Mouse (Mus musculus) intestine, embryonic 15.5 days (tissue): ENCODE measurements around the gene Sorl1. TPM values are rescaled to one million over a fixed set of nuclear protein-coding genes. Genes with fewer than 3 reads are reported as not detected.
A peak's percentile ranks its signal among the peaks of the same experiment; 100 is the strongest.

ENCODE experiments used
- ATAC-seq: fragments of 200-750 bp; cut with Nextera tagmentation; 2 replicates; pipeline ENCODE4 v1.8.0; 2017; ENCODE audit warnings: moderate TSS enrichment, moderate library complexity
- H3K27ac ChIP-seq: fragments of 300-500 bp; sonication (generic); 2 replicates; pipeline ENCODE4 v1.5.1; 2015; ENCODE audit warnings: mild to moderate bottlenecking, inconsistent platforms
- H3K27me3 ChIP-seq: fragments of 300-500 bp; sonication (generic); replicated peaks from 2 replicates; pipeline ENCODE4 v1.6.1; 2015; ENCODE audit warnings: inconsistent platforms
- H3K36me3 ChIP-seq: fragments of 300-500 bp; sonication (generic); 2 replicates; pipeline ENCODE4 v1.6.1; 2015; ENCODE audit warnings: inconsistent platforms
- H3K4me1 ChIP-seq: fragments of 300-500 bp; sonication (generic); replicated peaks from 2 replicates; pipeline ENCODE4 v1.6.1; 2015; ENCODE audit warnings: inconsistent platforms
- H3K4me2 ChIP-seq: fragments of 300-500 bp; sonication (generic); replicated peaks from 2 replicates; pipeline ENCODE4 v1.6.1; 2015; ENCODE audit warnings: mild to moderate bottlenecking, inconsistent platforms
- H3K4me3 ChIP-seq: fragments of 300-500 bp; sonication (generic); replicated peaks from 2 replicates; pipeline ENCODE4 v1.5.1; 2015; ENCODE audit warnings: inconsistent platforms
- H3K9ac ChIP-seq: fragments of 300-500 bp; sonication (generic); 2 replicates; pipeline ENCODE4 v1.6.1; 2015; ENCODE audit warnings: inconsistent platforms
- H3K9me3 ChIP-seq: fragments of 300-500 bp; sonication (generic); 2 replicates; pipeline ENCODE4 v1.6.1; 2016; ENCODE audit warnings: inconsistent platforms
- WGBS: fragments of 180-500 bp; shearing (Covaris S2); methylation state at CpG from one replicate; pipeline ENCODE4 v1.1.7; 2015; 5-methylcytosine and 5-hydroxymethylcytosine counted together
- polyA plus RNA-seq: library from polyadenylated mRNA; unstranded; fragments of >200 nt; fragmentation: Nextera tagmentation; extraction: Ambion mirVana; gene quantifications from 2 replicates; pipeline ENCODE4 v1.2.1, GENCODE M21; 2015

The Sorl1 gene
- polyA plus RNA-seq, 1 experiment from 2014 or later: 9.0 TPM

DNA sequence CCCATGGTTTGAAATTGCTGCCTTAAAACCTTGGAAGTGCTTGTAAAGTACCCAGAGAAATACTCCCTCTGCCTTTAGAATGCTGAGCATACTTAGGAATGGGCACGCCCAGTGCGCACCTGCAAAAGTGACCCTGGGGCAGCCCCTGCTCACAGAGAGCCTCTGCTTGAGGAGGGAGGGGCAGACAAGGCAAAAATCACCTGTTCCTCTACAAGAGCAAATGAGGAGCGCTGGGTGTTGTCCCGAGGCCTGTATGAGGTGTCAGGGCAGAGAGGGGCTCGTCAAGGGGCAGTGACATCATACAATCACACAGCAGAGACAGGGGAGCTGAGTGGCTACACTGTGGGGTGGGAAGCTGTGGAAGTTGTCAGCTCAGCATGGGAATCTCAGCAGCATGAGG is 143.3 kb downstream of the Sorl1 start:
- peaks cover 6% of the 10 kb centered on the region; the same call in 1 of the 2 replicates for H3K36me3 ChIP-seq
- 0 out of 2 replicates have a peak, but pooled peaks cover 3% of the 10 kb centered on the region for H3K4me1 ChIP-seq
- no peak overlapping the region for H3K4me2 ChIP-seq
- H3K27ac ChIP-seq: no peak overlapping the region
- 78% methylated on average over 5 of the region's 5 CpGs for WGBS
- H3K4me3 ChIP-seq: no peak overlapping the region
- H3K9ac ChIP-seq: no peak overlapping the region
- ATAC-seq: no peak
- H3K27me3 ChIP-seq: no peaks in the 10 kb centered on the region
- no peaks in the 10 kb centered on the region for H3K9me3 ChIP-seq

DNA sequence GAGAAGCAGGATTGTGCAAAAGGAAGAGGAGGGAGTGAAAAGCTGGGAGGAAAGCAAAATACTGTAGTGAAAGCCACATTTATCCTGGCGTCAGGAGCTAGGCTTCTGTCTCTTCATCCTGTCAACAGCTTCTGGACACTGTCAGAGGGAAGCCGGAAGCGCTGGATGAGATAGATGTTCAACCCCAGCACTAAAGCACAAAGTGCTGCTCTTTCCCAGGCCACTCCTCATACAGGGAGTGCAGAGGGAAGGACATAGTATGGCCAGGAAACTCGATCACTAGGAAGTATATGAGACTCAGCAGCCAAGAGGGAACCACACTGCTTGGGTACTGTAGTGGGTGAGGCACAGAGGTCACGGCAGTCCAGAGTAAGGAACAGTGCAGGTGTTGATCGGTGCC is 145.7 kb downstream of the Sorl1 start:
- Histone ChIP-seq H3K4me3 (no peak overlapping the region), H3K4me2 (no peak overlapping the region), H3K36me3 (peaks cover 6% of the 10 kb centered on the region; the same call in 1 of the 2 replicates), H3K9ac (no peak overlapping the region), H3K4me1 (0 out of 2 replicates have a peak, but pooled peaks cover 3% of the 10 kb centered on the region), H3K27me3 (no peaks in the 10 kb centered on the region), H3K9me3 (no peaks in the 10 kb centered on the region), H3K27ac (no peak overlapping the region)
- ATAC-seq: no peak
- 58% methylated on average over 6 of the region's 6 CpGs for WGBS

- no peak overlapping the region for H3K4me3 ChIP-seq
- no peak overlapping the region for H3K27ac ChIP-seq
- no peak overlapping the region for H3K9ac ChIP-seq
- H3K27me3 ChIP-seq: no peaks in the 10 kb centered on the region
- H3K4me2 ChIP-seq: no peak overlapping the region
- H3K36me3 ChIP-seq: peaks cover 6% of the 10 kb centered on the region; the same call in 1 of the 2 replicates
- H3K9me3 ChIP-seq: no peaks in the 10 kb centered on the region
- no peaks in the 10 kb centered on the region for H3K4me1 ChIP-seq
- 56% methylated on average over 15 of the region's 15 CpGs for WGBS
- ATAC-seq: no peak
Measured at GRCm38 (mm10) chr9:41975968-41976367, 148.1 kb downstream of the Sorl1 start.

DNA sequence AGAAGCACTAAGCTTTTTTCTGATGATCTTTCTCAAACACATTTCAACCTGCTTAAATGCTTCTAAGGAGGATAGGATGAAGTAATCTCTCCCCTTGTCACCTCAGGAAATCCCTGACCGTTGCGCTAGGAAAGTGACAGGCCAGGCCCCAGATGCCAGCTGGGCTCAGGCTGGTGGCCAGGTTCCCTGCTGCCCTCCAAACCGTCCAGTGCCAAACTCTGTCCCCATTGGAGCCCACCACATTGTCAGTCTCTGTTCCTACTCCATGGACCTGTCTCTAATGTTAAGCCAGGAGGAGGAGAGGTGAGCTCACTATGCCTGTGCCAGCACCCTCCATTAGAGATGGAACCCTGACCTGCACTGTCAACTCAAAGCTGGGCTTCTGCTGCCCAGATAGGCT is 149.4 kb downstream of the Sorl1 start:
- Histone ChIP-seq H3K9me3 (no peaks in the 10 kb centered on the region), H3K4me3 (no peak overlapping the region), H3K27ac (no peak overlapping the region), H3K9ac (no peak overlapping the region), H3K36me3 (peaks cover 6% of the 10 kb centered on the region; the same call in 1 of the 2 replicates), H3K4me1 (no peaks in the 10 kb centered on the region), H3K4me2 (no peak overlapping the region), H3K27me3 (no peaks in the 10 kb centered on the region)
- 80% methylated on average over 3 of the region's 3 CpGs for WGBS
- no peak for ATAC-seq

DNA sequence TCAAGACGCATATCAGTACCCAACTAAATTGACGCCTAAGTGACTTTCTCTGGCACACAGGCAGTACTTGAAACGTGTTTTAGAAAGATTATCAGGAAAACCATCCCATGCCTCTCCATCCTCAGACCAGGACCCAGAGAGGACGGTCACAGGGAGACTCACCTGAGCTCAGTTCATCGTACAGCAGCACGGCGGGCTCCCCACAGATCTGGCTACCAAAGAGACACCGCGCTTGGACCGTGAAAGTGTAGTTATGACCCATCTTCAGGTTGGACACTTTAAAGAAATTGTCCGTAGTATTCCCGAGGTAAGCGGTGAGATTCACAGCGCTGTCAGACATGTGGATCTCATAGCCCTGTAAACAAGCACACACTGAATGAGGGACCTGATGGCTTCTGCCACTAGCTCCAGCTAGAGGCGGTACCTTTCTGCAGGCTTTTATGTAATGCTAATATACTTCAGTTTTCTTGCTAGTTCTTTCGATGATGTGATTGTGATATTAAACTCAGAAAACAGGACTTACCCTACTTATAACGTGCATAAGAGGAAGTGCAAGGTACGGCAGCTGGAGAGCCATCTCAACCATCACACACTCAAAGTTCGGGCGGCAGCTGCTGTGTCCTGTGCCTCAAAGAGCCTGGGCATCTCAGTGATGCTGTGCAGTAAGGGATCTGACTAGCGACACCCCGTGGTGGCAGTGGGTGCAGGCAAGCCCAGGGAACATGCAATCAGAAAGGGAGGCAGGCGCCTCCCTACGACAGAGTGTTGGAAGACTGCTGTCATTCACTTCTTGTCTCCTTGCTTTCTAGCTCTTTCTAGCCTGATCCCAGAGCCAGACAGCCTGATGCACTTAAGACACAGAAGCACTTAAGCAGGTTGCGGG is 150.1 kb downstream of the Sorl1 start:
- H3K4me1 ChIP-seq: no peaks in the 10 kb centered on the region
- no peaks in the 10 kb centered on the region for H3K9me3 ChIP-seq
- ATAC-seq: 0 out of 2 replicates have a peak, but pooled peaks have one; percentile 36
- H3K27me3 ChIP-seq: no peaks in the 10 kb centered on the region
- no peak overlapping the region for H3K9ac ChIP-seq
- WGBS: 80% methylated on average over 25 of the region's 25 CpGs
- H3K4me2 ChIP-seq: no peak overlapping the region
- H3K36me3 ChIP-seq: peaks cover 6% of the 10 kb centered on the region; the same call in 1 of the 2 replicates
- no peak overlapping the region for H3K27ac ChIP-seq
- H3K4me3 ChIP-seq: no peak overlapping the region

DNA sequence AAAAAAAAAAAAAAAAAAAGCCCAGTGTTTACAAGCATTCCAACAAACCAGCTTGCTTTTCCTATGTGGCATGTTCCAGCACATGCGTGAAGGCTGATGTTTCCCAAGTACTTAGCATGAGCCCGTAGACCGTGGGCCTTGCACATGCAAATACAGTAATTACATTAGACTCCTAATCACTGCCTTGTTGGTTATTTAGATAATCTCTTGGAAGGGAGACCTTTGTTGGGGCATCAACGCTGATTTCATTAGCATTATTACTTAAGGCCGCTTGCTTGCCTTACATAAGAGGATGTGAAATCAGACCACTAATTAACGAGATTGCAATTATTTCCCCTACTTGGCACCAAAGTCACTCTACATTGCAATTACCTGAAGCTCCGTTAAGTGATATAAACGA is 154.1 kb downstream of the Sorl1 start:
- 91% methylated on average over 8 of the region's 8 CpGs for WGBS
- no peaks in the 10 kb centered on the region for H3K36me3 ChIP-seq
- ATAC-seq: no peak

GRCm38 (mm10) chr9:41968673-41969460 is 155.2 kb downstream of the Sorl1 start:
- Histone ChIP-seq H3K4me2 (no peak overlapping the region), H3K36me3 (no peaks in the 10 kb centered on the region), H3K4me3 (no peak overlapping the region), H3K27ac (no peak overlapping the region), H3K9ac (no peak overlapping the region), H3K27me3 (no peaks in the 10 kb centered on the region), H3K9me3 (no peaks in the 10 kb centered on the region), H3K4me1 (no peaks in the 10 kb centered on the region)
- WGBS: 93% methylated on average over 15 of the region's 15 CpGs
- no peak for ATAC-seq

More for the DNA sequence above, 154.1 kb downstream of the Sorl1 start:
- H3K4me1 ChIP-seq: no peaks in the 10 kb centered on the region
- H3K9me3 ChIP-seq: no peaks in the 10 kb centered on the region
- H3K9ac ChIP-seq: no peak overlapping the region
- no peak overlapping the region for H3K27ac ChIP-seq
- H3K4me3 ChIP-seq: no peak overlapping the region
- no peaks in the 10 kb centered on the region for H3K27me3 ChIP-seq
- H3K4me2 ChIP-seq: no peak overlapping the region

DNA sequence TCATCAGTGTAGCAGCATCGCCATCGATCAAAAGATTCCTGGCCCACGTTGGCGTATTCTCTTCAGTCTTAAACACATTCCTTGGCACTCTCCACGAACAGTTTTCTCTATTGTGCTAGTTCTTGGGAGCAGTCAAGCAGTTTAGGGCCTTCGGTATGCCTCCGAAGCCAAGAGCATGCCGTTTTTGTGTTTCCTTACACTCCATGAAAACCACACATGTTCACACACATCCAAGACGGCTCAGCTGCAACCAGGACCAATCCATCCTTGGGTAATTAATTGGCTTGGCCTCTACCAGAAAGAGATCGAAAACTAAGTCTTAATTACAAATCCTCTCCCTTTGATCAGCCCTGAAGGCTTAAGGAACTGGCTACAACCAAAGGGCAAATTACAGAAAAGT is 162.8 kb downstream of the Sorl1 start:
- H3K4me1 ChIP-seq: no peaks in the 10 kb centered on the region
- no peak overlapping the region for H3K9ac ChIP-seq
- no peak overlapping the region for H3K4me2 ChIP-seq
- H3K27ac ChIP-seq: no peak overlapping the region
- H3K4me3 ChIP-seq: no peak overlapping the region
- 80% methylated on average over 10 of the region's 10 CpGs for WGBS
- no peaks in the 10 kb centered on the region for H3K27me3 ChIP-seq
- no peak for ATAC-seq
- no peaks in the 10 kb centered on the region for H3K9me3 ChIP-seq
- H3K36me3 ChIP-seq: no peaks in the 10 kb centered on the region

DNA sequence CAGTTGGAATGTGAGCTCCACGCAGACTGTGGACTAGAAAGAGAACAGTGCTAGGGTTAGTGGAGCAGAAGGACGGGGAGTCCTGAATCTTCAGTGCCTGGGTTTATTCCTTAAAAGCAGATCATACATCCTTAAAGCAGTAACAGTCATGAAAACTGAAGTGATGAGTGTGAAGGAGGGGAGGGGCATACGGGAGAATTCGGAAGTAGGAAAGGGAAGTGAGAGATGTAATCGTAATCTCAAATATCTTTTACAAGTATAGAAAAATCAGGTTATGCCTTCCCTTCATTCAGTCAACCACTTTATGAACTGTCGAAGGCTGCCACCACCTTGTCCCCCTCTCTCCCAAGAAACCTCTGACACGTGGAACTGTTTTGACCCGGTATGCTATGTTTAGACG is 165.8 kb downstream of the Sorl1 start:
- no peaks in the 10 kb centered on the region for H3K27me3 ChIP-seq
- ATAC-seq: no peak
- 86% methylated on average over 9 of the region's 9 CpGs for WGBS
- H3K4me1 ChIP-seq: no peaks in the 10 kb centered on the region
- no peak overlapping the region for H3K27ac ChIP-seq
- H3K36me3 ChIP-seq: no peaks in the 10 kb centered on the region
- no peak overlapping the region for H3K9ac ChIP-seq
- H3K4me2 ChIP-seq: no peak overlapping the region
- H3K4me3 ChIP-seq: no peak overlapping the region
- H3K9me3 ChIP-seq: no peaks in the 10 kb centered on the region

GRCm38 (mm10) chr9:41953486-41953885 is 170.6 kb downstream of the Sorl1 start:
- H3K4me2 ChIP-seq: no peak overlapping the region
- no peaks in the 10 kb centered on the region for H3K27me3 ChIP-seq
- H3K36me3 ChIP-seq: no peaks in the 10 kb centered on the region
- no peaks in the 10 kb centered on the region for H3K9me3 ChIP-seq
- no peak for ATAC-seq
- no peak overlapping the region for H3K9ac ChIP-seq
- H3K4me3 ChIP-seq: no peak overlapping the region
- H3K27ac ChIP-seq: peak overlapping the region; percentile 62; the same call in 1 of the 2 replicates
- WGBS: 10% methylated on average over 8 of the region's 8 CpGs
- peaks cover 22% of the 10 kb centered on the region for H3K4me1 ChIP-seq

- no peak overlapping the region for H3K4me2 ChIP-seq
- no peak overlapping the region for H3K4me3 ChIP-seq
- no peaks in the 10 kb centered on the region for H3K27me3 ChIP-seq
- H3K4me1 ChIP-seq: peaks cover 22% of the 10 kb centered on the region
- WGBS: 52% methylated on average over 7 of the region's 7 CpGs
- no peak for ATAC-seq
- H3K9me3 ChIP-seq: no peaks in the 10 kb centered on the region
- H3K27ac ChIP-seq: no peak overlapping the region
- no peaks in the 10 kb centered on the region for H3K36me3 ChIP-seq
- no peak overlapping the region for H3K9ac ChIP-seq
Measured at GRCm38 (mm10) chr9:41952650-41953204, 171.4 kb downstream of the Sorl1 start.

- H3K4me3 ChIP-seq: peak overlapping the region; percentile 42
- peaks cover 22% of the 10 kb centered on the region for H3K4me1 ChIP-seq
- no peaks in the 10 kb centered on the region for H3K9me3 ChIP-seq
- H3K9ac ChIP-seq: peak overlapping the region; percentile 59
- H3K27ac ChIP-seq: peak overlapping the region; percentile 91
- no peaks in the 10 kb centered on the region for H3K36me3 ChIP-seq
- no peaks in the 10 kb centered on the region for H3K27me3 ChIP-seq
- H3K4me2 ChIP-seq: peak overlapping the region; percentile 87
- peak; percentile 52 for ATAC-seq
- WGBS: 8% methylated on average over 16 of the region's 16 CpGs
Measured at GRCm38 (mm10) chr9:41951472-41952129, 172.5 kb downstream of the Sorl1 start.
